Mouse (Mus musculus): ENCODE data around the gene Pnrc1.
A peak's percentile ranks its signal among the peaks of the same experiment; 100 is the strongest.

Pnrc1 gene

GRCm38 (mm10) chr4:33208881-33209841 is 80.8 kb downstream of the Pnrc1 start, which contains the start of gene Srsf12:
Gene Srsf12, plus strand, starts transcription at chr4:33208991.
- DNase-seq, result peak; percentile 42 to 57

GRCm38 (mm10) chr4:33207551-33207950 is 82.4 kb downstream of the Pnrc1 start:
- no peak for DNase-seq

DNA sequence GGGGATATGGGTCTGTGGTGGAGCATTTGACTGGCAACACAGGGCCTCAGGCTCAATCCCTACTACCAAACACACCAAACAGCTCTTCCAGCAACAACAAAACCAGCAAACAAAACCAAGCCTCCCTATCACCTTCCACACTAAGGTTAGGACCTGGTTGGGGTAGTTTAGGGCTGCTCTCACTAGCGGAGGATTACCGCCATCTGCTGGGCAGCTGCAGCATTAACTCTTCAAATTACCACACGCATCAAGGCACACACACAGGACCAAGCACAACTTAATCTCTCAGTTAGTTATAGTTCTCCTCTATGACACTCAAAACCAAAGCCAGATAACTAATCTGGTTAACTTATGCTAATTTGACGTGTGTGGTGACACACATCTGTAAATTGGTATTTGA is 85.3 kb downstream of the Pnrc1 start:
- peak; percentile 71 to 74 for DNase-seq

- DNase-seq, result no peak
Measured at GRCm38 (mm10) chr4:33198117-33198516, 91.8 kb downstream of the Pnrc1 start.

Measured in kidney, postnatal 4 days (tissue).